Mouse (Mus musculus) heart, postnatal 0 days (tissue): ENCODE measurements at regions not wholly inside any gene's neighbourhood (a gene's known extent, or its start where the extent isn't known, plus 50 kb on each side); places are given as distances from the start of the nearest gene placed in this dataset.

Experiments
- ATAC-seq: fragments of 200-750 bp; cut with Nextera tagmentation; 2 replicates; pipeline ENCODE4 v1.8.0; 2017; ENCODE audit warnings: low read depth, moderate number of reproducible peaks, moderate library complexity; ENCODE audit not compliant: insufficient read depth
- DNase-seq: peaks from one replicate; pipeline ENCODE4 v3.0.0-alpha.2; 2016; ENCODE audit warnings: low spot score
- H3K27ac ChIP-seq: fragments of 300-500 bp; sonication (generic); 2 replicates; pipeline ENCODE4 v1.5.1; 2014; ENCODE audit warnings: low read depth, mild to moderate bottlenecking
- H3K27me3 ChIP-seq: fragments of 300-500 bp; sonication (generic); 2 replicates; pipeline ENCODE4 v1.6.1; 2014; ENCODE audit warnings: low read length, mixed read lengths; ENCODE audit not compliant: control insufficient read depth, insufficient read depth
- H3K36me3 ChIP-seq: fragments of 300-500 bp; sonication (generic); replicated peaks from 2 replicates; pipeline ENCODE4 v1.6.1; 2014; ENCODE audit warnings: low read length, mixed read lengths; ENCODE audit not compliant: control insufficient read depth, insufficient read depth
- H3K4me1 ChIP-seq: fragments of 300-500 bp; sonication (generic); 2 replicates; pipeline ENCODE4 v1.6.1; 2014; ENCODE audit warnings: antibody characterized with exemption; ENCODE audit not compliant: control insufficient read depth, insufficient read depth
- H3K4me2 ChIP-seq: fragments of 300-500 bp; sonication (generic); 2 replicates; pipeline ENCODE4 v1.6.1; 2014; ENCODE audit warnings: low read depth, mild to moderate bottlenecking, low read length, moderate library complexity
- H3K4me3 ChIP-seq: fragments of 300-500 bp; sonication (generic); 2 replicates; pipeline ENCODE4 v1.5.1; 2014; ENCODE audit warnings: low read depth, low read length
- H3K9ac ChIP-seq: fragments of 300-500 bp; sonication (generic); replicated peaks from 2 replicates; pipeline ENCODE4 v1.6.1; 2014; ENCODE audit warnings: low read depth, low read length, mixed read lengths
- H3K9me3 ChIP-seq: fragments of 300-500 bp; sonication (generic); replicated peaks from 2 replicates; pipeline ENCODE4 v1.6.1; 2016; ENCODE audit warnings: low read length; ENCODE audit not compliant: control insufficient read depth
- CTCF ChIP-seq: IDR thresholded peaks from 2 replicates; pipeline ENCODE4 v1.5.1; 2016; ENCODE audit warnings: antibody characterized with exemption, control low read depth, low read depth
- EP300 ChIP-seq: IDR thresholded peaks from 2 replicates; pipeline ENCODE4 v1.6.1; 2016; ENCODE audit warnings: antibody characterized with exemption, low read depth
- WGBS: fragments of 180-500 bp; shearing (Covaris S2); extraction: QIAGEN DNeasy Blood & Tissue Kit; methylation state at CpG from one replicate; pipeline ENCODE4 v1.1.7; 2014; 5-methylcytosine and 5-hydroxymethylcytosine counted together

GRCm38 (mm10) chr5:119167718-119168117 is 502.8 kb upstream of the Tbx3 start:
- ATAC-seq (peak; percentile 85), DNase-seq (peak; percentile 58)
- TF ChIP-seq CTCF, result no peak
- no peak for TF ChIP-seq EP300
- H3K9me3 ChIP-seq, result no peaks in the 10 kb centered on the region
- H3K9ac ChIP-seq, result no peak overlapping the region
- H3K27ac ChIP-seq, result no peak overlapping the region
- WGBS, result 54% methylated on average over 17 of the region's 17 CpGs
- H3K4me2 ChIP-seq, result peak overlapping the region; percentile 28
- H3K4me3 ChIP-seq, result no peak overlapping the region
- H3K36me3 ChIP-seq, result no peaks in the 10 kb centered on the region
- H3K27me3 ChIP-seq, result no peaks in the 10 kb centered on the region
- H3K4me1 ChIP-seq, result no peaks in the 10 kb centered on the region

GRCm38 (mm10) chr5:119169274-119169673 is 501.2 kb upstream of the Tbx3 start:
- Histone ChIP-seq H3K9ac (no peak overlapping the region), H3K4me3 (no peak overlapping the region), H3K4me2 (no peak overlapping the region), H3K9me3 (no peaks in the 10 kb centered on the region), H3K36me3 (no peaks in the 10 kb centered on the region), H3K4me1 (no peaks in the 10 kb centered on the region), H3K27me3 (no peaks in the 10 kb centered on the region), H3K27ac (no peak overlapping the region)
- no peak for TF ChIP-seq EP300
- TF ChIP-seq CTCF, result no peak
- 91% methylated on average over 7 of the region's 7 CpGs for WGBS
- ATAC-seq, result no peak
- no peak for DNase-seq

DNA sequence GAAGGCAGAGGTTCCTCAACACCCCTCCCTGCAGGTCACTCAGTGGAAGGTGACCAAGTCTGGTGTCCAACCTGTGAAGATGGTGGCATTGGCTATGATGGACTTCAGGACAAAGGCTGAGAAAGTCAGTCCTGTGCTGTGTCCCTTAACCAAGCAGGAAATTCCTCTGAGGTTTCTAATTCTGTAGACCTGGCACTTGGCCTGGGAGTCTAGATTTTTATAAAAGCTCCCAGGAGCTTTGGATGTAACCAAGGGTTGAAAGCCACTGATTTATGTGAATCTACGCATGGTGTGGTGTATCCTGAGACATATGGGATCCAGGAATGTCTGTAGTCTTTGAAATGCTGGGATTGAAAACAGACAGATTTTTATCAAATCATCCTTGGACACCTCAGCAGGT is 498.8 kb upstream of the Tbx3 start:
- H3K4me1 ChIP-seq, result no peaks in the 10 kb centered on the region
- TF ChIP-seq CTCF (no peak), EP300 (no peak)
- H3K4me2 ChIP-seq, result no peak overlapping the region
- no peak overlapping the region for H3K4me3 ChIP-seq
- WGBS, result 76% methylated on average over 1 of the region's 1 CpGs
- no peaks in the 10 kb centered on the region for H3K36me3 ChIP-seq
- H3K9ac ChIP-seq, result no peak overlapping the region
- H3K9me3 ChIP-seq, result no peaks in the 10 kb centered on the region
- ATAC-seq (no peak), DNase-seq (no peak)
- no peak overlapping the region for H3K27ac ChIP-seq
- H3K27me3 ChIP-seq, result no peaks in the 10 kb centered on the region

DNA sequence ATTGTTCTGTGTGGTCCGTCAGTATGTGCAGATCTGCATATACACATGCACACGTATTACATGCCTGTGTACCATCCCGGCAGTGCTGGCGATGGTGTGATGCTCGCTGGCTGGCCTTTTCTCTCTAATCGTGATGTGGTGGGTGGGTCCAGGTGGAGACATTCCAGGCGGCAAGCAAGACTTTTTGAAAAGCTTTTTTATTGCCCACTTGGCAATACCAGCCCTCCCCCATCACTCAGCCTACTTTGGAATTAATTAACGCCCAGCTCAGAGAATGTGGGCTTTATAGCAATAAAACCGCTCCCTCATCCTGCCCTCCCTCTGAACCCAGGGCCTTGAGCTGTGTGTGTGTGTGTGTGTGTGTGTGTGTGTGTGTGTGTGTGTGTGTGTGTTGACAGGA is 491.7 kb upstream of the Tbx3 start:
- H3K9me3 ChIP-seq, result no peaks in the 10 kb centered on the region
- H3K4me1 ChIP-seq, result no peaks in the 10 kb centered on the region
- no peak for TF ChIP-seq CTCF
- TF ChIP-seq EP300, result no peak
- 0 out of 2 replicates have a peak, but pooled peaks cover 2% of the 10 kb centered on the region for H3K27me3 ChIP-seq
- H3K4me3 ChIP-seq, result no peak overlapping the region
- WGBS, result 75% methylated on average over 9 of the region's 9 CpGs
- H3K27ac ChIP-seq, result no peak overlapping the region
- H3K9ac ChIP-seq, result no peak overlapping the region
- no peak overlapping the region for H3K4me2 ChIP-seq
- no peak for DNase-seq
- no peaks in the 10 kb centered on the region for H3K36me3 ChIP-seq
- no peak for ATAC-seq

DNA sequence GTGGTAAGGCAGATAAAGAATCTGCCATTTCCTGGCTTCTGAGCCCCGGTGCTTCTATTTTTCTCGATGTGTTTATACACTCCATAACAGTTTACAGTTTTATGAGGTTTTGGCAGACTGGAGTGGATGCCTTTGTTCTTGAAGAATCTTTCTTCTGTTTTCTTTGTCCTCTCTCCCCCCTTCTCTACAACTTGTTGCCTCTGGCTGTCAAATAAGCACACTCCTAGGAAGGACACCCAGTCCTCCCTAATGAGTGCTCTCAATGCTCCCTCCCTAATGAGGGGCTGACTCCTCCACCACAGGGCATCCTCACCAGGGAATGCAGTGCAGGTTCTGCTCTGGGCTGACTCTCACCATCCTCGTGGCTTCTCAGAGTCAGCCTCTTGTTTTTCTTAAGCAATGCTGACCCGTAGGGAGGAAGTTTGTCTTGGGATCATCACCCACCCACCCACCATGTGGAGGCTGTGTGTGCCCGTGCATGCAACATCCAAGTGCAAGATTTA is 486.9 kb upstream of the Tbx3 start:
- no peak for DNase-seq
- Histone ChIP-seq H3K4me1 (no peaks in the 10 kb centered on the region), H3K9ac (no peak overlapping the region), H3K4me3 (no peak overlapping the region), H3K4me2 (no peak overlapping the region), H3K36me3 (no peaks in the 10 kb centered on the region), H3K9me3 (no peaks in the 10 kb centered on the region), H3K27ac (no peak overlapping the region), H3K27me3 (0 out of 2 replicates have a peak, but pooled peaks cover 2% of the 10 kb centered on the region)
- no peak for ATAC-seq
- TF ChIP-seq EP300 (no peak), CTCF (no peak)
- 46% methylated on average over 5 of the region's 5 CpGs for WGBS

DNA sequence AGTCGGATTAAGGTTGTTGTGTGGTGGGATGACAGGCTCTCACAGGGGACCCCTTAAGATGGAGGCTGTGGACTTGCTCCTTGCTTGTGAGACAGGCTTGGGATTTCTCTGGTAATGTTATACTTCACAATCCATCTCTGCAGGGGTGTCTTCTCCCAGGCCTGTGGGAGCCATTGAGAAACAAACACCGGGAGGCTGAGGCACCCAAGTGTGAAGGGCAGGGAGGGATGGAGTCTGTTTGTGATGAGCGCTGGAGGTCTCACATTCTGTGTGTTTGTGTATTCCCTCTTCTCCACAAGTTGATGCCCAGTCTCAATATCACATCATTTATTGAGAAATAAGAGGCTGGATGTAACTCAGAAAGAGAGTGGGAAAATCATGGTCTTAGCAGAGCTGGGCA is 483.9 kb upstream of the Tbx3 start:
- WGBS, result 75% methylated on average over 3 of the region's 3 CpGs
- Histone ChIP-seq H3K36me3 (no peaks in the 10 kb centered on the region), H3K9me3 (no peaks in the 10 kb centered on the region), H3K4me1 (no peaks in the 10 kb centered on the region), H3K27ac (no peak overlapping the region), H3K9ac (no peak overlapping the region), H3K4me2 (no peak overlapping the region), H3K4me3 (no peak overlapping the region), H3K27me3 (no peaks in the 10 kb centered on the region)
- no peak for TF ChIP-seq EP300
- DNase-seq (no peak), ATAC-seq (no peak)
